Mouse (Mus musculus): ENCODE data around the gene Hmga2. TPM values are rescaled to one million over a fixed set of nuclear protein-coding genes. Genes with fewer than 3 reads are reported as not detected.

Gene Hmga2
- total and polyA plus RNA-seq, 3 experiments: 0.15 TPM; not detected in 2

- no peak for TF ChIP-seq TCF12 (IDR thresholded peaks at IDR 0.05; ENCODE audit: low read depth, low read length)
- no peak for TF ChIP-seq JUND (IDR thresholded peaks at IDR 0.05; ENCODE audit: low read depth, low read length)
- no peak for TF ChIP-seq NELFE (IDR thresholded peaks at IDR 0.05; ENCODE audit: low read depth, low read length)
- TF ChIP-seq ZMIZ1 (IDR thresholded peaks at IDR 0.05; ENCODE audit: low read depth, low read length): no peak
- no peak for TF ChIP-seq KAT2A (conservative IDR thresholded peaks at IDR 0.05; ENCODE audit: low read depth, low read length)
- TF ChIP-seq USF2 (IDR thresholded peaks at IDR 0.05; ENCODE audit: borderline replicate concordance in 1 of 2, insufficient read depth in 1 of 2, low read depth in 1 of 2, low read length in 2 of 2): no peak
- TF ChIP-seq EP300 (IDR thresholded peaks at IDR 0.05; ENCODE audit: low read depth in 1 of 2, low read length in 2 of 2): no peak
- no peak for TF ChIP-seq GABPA (IDR thresholded peaks at IDR 0.05; ENCODE audit: low read depth, low read length)
- no peak for TF ChIP-seq ETS1 (IDR thresholded peaks at IDR 0.05; ENCODE audit: low read depth, low read length)
- no peak for TF ChIP-seq SIN3A (IDR thresholded peaks at IDR 0.05; ENCODE audit: low read length)
- no peak for TF ChIP-seq CHD2 (IDR thresholded peaks at IDR 0.05; ENCODE audit: low read length)
- no peak for TF ChIP-seq POLR2AphosphoS2 (IDR thresholded peaks at IDR 0.05; ENCODE audit: low read length)
- no peak overlapping the region for H3K27ac ChIP-seq (ENCODE audit: control insufficient read depth, low read depth, low read length)
- no peak overlapping the region for H3K4me3 ChIP-seq (ENCODE audit: control insufficient read depth in 1 of 2, insufficient read depth in 1 of 2, low read depth in 2 of 2, low read length in 2 of 2)
- no peak overlapping the region for H3K9ac ChIP-seq (ENCODE audit: control insufficient read depth, low read depth, low read length, poor library complexity, severe bottlenecking)
- H3K79me2 ChIP-seq (ENCODE audit: control insufficient read depth, insufficient read depth, low read length, poor library complexity): no peaks in the 10 kb centered on the region
- H3K4me1 ChIP-seq (ENCODE audit: control insufficient read depth in 1 of 2, insufficient read depth in 2 of 2, low read length in 2 of 2): no peaks in the 10 kb centered on the region
- H3K36me3 ChIP-seq (ENCODE audit: control insufficient read depth in 1 of 2, insufficient read depth in 2 of 2, low read length in 2 of 2): no peaks in the 10 kb centered on the region
- H3K9me3 ChIP-seq (replicated peaks; ENCODE audit: insufficient read depth, low read length): no peaks in the 10 kb centered on the region
- H3K27me3 ChIP-seq (ENCODE audit: control insufficient read depth in 1 of 2, insufficient read depth in 2 of 2, low read length in 2 of 2): no peaks in the 10 kb centered on the region
- DNase-seq (ENCODE audit: low read depth, low spot score): no peak
Observed at GRCm38 (mm10) chr10:120431435-120431834, 44.8 kb downstream of the Hmga2 start.

DNA sequence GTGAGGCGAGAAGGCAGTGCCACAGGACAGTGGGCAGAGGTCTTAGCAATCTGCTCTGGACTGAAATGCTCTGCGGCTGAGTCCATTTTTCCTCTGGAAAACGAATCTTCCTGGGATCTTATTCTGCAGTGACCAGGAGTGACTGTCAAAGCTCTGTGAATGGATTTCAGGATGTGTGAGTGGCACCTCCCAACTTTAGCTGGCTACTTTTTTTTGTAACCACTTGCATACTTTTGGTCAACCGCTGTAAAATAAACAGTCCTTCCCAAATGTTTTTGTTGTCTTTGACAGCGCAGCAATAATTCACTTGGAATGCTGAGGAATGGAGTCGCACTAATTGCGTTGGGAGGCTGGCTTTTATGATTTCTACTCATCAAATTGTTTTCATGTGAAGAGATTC lies 45.8 kb downstream of the Hmga2 start:
- Histone ChIP-seq H3K36me3 (ENCODE audit: control insufficient read depth in 1 of 2, insufficient read depth in 2 of 2, low read length in 2 of 2) (no peaks in the 10 kb centered on the region), H3K4me1 (ENCODE audit: control insufficient read depth in 1 of 2, insufficient read depth in 2 of 2, low read length in 2 of 2) (no peaks in the 10 kb centered on the region)

More for the DNA sequence above, 45.8 kb downstream of the Hmga2 start:
- DNase-seq (ENCODE audit: low read depth, low spot score): no peak
- Histone ChIP-seq H3K9ac (ENCODE audit: control insufficient read depth, low read depth, low read length, poor library complexity, severe bottlenecking) (no peak overlapping the region), H3K27me3 (ENCODE audit: control insufficient read depth in 1 of 2, insufficient read depth in 2 of 2, low read length in 2 of 2) (no peaks in the 10 kb centered on the region), H3K4me3 (ENCODE audit: control insufficient read depth in 1 of 2, insufficient read depth in 1 of 2, low read depth in 2 of 2, low read length in 2 of 2) (no peak overlapping the region), H3K9me3 (replicated peaks; ENCODE audit: insufficient read depth, low read length) (no peaks in the 10 kb centered on the region), H3K27ac (ENCODE audit: control insufficient read depth, low read depth, low read length) (no peak overlapping the region), H3K79me2 (ENCODE audit: control insufficient read depth, insufficient read depth, low read length, poor library complexity) (no peaks in the 10 kb centered on the region)
- no peak for TF ChIP-seq POLR2AphosphoS5 (IDR thresholded peaks at IDR 0.05; ENCODE audit: borderline replicate concordance, low read depth, low read length)
- no peak for TF ChIP-seq E2F4 (IDR thresholded peaks at IDR 0.05; ENCODE audit: borderline replicate concordance, low read depth, low read length)
- TF ChIP-seq USF2 (IDR thresholded peaks at IDR 0.05; ENCODE audit: borderline replicate concordance in 1 of 2, insufficient read depth in 1 of 2, low read depth in 1 of 2, low read length in 2 of 2): no peak
- TF ChIP-seq EP300 (IDR thresholded peaks at IDR 0.05; ENCODE audit: low read depth in 1 of 2, low read length in 2 of 2): no peak
- no peak for TF ChIP-seq MAFK (IDR thresholded peaks at IDR 0.05; ENCODE audit: borderline replicate concordance, low read depth, low read length)
- TF ChIP-seq POLR2A (IDR thresholded peaks at IDR 0.05; ENCODE audit: control insufficient read depth in 1 of 2, insufficient read depth in 1 of 2, low read depth in 1 of 2, low read length in 2 of 2, poor library complexity in 1 of 2): no peak
- TF ChIP-seq SMC3 (IDR thresholded peaks at IDR 0.05; ENCODE audit: low read depth, low read length): no peak
- no peak for TF ChIP-seq TAL1 (IDR thresholded peaks at IDR 0.05; ENCODE audit: low read length)
- no peak for TF ChIP-seq NELFE (IDR thresholded peaks at IDR 0.05; ENCODE audit: low read depth, low read length)
- no peak for TF ChIP-seq UBTF (IDR thresholded peaks at IDR 0.05; ENCODE audit: borderline replicate concordance, insufficient read depth, low read depth, low read length)
- no peak for TF ChIP-seq ZMIZ1 (IDR thresholded peaks at IDR 0.05; ENCODE audit: low read depth, low read length)
- TF ChIP-seq CHD1 (IDR thresholded peaks at IDR 0.05; ENCODE audit: low read depth, low read length): no peak
- no peak for TF ChIP-seq TBP (IDR thresholded peaks at IDR 0.05; ENCODE audit: low read depth, low read length)
- TF ChIP-seq POLR2AphosphoS2 (IDR thresholded peaks at IDR 0.05; ENCODE audit: low read length): no peak
